Mouse (Mus musculus): ENCODE results near the gene Gm45234. TPM values are rescaled to one million over a fixed set of nuclear protein-coding genes. Genes with fewer than 3 reads are reported as not detected.

Gene Gm45234
- total RNA-seq, 2 experiments from 2014 or later: not detected

DNA sequence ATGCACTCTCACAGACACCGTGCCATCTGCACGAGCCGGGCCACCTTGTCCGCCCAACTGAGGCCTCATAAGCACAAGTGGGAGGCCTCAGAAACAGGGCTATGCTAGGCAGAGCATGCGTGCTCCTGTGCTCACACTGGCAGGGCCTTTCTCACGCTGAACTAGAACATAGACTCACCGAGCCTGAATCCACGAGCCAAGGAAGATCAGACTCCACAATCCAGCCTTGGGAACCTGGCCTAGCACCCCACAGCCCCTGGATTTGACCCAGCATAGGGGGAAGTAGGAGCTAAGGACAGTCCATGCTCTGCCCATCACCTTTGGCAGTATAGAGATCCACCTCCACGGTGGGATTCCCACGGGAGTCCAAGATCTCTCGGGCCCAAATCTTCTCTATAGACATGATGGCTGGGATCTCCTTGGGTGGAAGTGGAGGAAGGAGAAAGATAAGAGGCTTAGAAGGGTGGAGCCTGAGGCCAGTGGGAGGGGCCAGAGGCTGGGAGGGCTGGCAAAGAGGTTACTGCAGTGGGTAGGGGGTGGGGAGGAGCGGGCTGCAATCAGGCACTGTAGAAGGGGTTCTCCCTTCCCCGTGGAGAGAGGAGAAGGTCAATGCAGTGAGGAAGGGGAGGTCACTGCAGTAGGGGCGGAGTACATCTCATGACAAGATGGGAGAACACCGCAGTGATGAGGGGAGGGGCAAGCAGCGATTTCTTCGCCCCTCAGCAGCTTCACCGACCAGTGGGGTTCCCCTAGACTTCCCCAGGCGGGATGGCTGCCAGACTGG, 12.3 kb upstream of the Gm45234 start:
- DNase-seq (ENCODE audit: low spot score in 2 of 2): peak; percentile 56 to 66

- no peak for DNase-seq (ENCODE audit: low spot score in 2 of 2)
These were observed 11.7 kb upstream of the Gm45234 start for GRCm38 (mm10) chr6:124767536-124767919.

- DNase-seq (ENCODE audit: low spot score in 2 of 2): no peak
These were observed 10.1 kb upstream of the Gm45234 start for GRCm38 (mm10) chr6:124765951-124766350.

GRCm38 (mm10) chr6:124759259-124759658, 3.4 kb upstream of the Gm45234 start:
- peak; percentile 83 to 85 for DNase-seq (ENCODE audit: low spot score in 2 of 2)

DNA sequence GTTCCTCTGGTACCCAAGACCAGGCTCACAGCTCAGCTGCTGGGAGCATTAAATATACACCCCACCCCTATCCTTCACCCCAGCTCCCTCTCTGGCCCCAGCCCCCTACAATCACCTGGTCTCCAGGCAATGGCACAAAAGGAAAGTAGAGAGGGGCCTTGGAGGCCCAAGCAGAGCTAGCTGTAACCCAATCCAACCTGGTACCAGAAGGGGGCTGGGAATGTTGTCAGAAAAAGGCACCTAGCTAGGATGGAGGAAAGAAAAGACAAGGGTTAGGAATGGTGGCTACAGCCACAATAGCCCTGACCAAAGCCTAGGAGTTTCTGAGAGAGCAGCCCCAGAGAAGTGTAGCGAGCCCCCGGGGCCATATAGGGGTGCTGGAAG, 3.0 kb upstream of the Gm45234 start:
- DNase-seq (ENCODE audit: low spot score in 2 of 2): no peak

- DNase-seq (ENCODE audit: low spot score in 2 of 2): peak; percentile 64 to 76
These were observed 2.4 kb upstream of the Gm45234 start for GRCm38 (mm10) chr6:124757909-124758848.

GRCm38 (mm10) chr6:124757351-124757880, 1.6 kb upstream of the Gm45234 start:
- DNase-seq (ENCODE audit: low spot score in 2 of 2): no peak

DNA sequence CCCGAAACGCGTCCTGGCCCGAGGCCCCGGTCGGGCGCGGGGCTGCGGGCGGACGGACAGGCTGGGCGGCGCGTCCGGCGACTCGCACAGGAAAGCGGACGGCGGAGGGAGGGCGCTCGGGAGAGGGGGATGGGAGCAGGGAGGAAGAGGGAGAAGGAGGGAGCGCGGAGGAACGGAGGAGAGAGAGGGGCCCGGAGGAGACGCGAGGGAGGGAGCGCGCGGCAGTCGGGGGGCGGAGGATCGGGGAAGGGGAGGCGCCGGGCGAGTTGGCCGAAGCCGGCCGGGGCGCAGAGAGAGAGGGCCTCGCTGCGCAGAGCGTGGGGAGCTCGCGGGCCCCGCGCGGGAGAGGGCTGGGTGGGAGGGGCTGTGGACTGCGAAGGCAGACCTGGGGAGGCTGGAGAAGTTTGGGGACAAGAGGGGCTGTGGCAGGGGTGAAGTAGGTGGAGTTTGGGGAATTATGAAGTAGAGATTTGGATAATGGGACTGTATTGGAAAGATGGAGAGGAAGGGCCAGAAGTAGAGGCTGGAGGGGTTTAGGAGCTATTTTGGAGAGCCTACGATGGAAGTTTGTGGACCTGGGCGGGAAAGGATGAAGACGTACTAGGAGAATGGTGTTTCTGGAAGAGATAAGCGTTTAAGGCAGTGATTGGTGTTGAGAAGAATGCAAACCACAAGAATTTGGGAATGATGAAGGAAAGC, 980 bp upstream of the Gm45234 start:
- peak; percentile 82 to 87 for DNase-seq (ENCODE audit: low spot score in 2 of 2)

GRCm38 (mm10) chr6:124755306-124755705, 515 bp downstream of the Gm45234 start:
- no peak for DNase-seq (ENCODE audit: low spot score in 2 of 2)

DNA sequence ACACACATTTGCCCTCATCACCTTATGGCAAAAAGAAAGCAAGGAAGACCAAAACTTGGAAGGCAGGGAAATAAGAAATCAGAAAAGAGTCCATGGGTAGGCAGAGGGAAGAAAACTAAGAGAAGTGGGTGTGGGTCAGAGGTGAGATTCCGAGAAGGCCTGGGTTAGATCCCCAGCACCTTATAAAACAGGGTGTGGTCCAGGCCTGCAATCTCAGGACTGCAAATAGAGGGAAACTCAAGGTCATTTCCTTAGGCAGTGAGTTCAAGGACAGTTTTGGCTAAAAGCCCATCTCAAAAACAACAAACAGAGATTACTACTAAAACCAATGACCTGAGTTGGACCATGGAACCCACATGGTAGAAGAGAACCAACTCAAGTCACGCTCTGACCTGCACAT, 2.0 kb downstream of the Gm45234 start:
- no peak for DNase-seq (ENCODE audit: low spot score in 2 of 2)

GRCm38 (mm10) chr6:124750405-124750804, 5.4 kb downstream of the Gm45234 start:
- DNase-seq (ENCODE audit: low spot score in 2 of 2): no peak

- peak in 1 of 2 experiments; percentile 32 for DNase-seq (ENCODE audit: low spot score in 2 of 2)
These were observed 8.9 kb downstream of the Gm45234 start for GRCm38 (mm10) chr6:124746654-124747632.

DNA sequence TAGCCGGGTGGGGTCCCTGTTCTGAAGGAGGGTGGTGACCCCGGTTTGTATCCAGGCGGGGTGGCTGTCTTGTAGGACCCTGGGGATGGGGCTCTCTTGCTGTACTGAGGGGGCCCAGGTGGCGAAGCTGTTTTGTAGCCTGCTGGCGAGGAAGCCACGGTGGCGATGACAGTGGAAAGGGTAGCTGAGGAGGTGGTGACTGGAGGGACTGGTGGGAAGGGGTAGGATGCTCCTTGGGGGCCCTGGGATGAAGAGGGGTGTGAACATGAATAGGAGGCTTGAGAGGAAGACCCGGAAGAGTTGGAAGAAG, 9.6 kb downstream of the Gm45234 start:
- no peak for DNase-seq (ENCODE audit: low spot score in 2 of 2)

DNA sequence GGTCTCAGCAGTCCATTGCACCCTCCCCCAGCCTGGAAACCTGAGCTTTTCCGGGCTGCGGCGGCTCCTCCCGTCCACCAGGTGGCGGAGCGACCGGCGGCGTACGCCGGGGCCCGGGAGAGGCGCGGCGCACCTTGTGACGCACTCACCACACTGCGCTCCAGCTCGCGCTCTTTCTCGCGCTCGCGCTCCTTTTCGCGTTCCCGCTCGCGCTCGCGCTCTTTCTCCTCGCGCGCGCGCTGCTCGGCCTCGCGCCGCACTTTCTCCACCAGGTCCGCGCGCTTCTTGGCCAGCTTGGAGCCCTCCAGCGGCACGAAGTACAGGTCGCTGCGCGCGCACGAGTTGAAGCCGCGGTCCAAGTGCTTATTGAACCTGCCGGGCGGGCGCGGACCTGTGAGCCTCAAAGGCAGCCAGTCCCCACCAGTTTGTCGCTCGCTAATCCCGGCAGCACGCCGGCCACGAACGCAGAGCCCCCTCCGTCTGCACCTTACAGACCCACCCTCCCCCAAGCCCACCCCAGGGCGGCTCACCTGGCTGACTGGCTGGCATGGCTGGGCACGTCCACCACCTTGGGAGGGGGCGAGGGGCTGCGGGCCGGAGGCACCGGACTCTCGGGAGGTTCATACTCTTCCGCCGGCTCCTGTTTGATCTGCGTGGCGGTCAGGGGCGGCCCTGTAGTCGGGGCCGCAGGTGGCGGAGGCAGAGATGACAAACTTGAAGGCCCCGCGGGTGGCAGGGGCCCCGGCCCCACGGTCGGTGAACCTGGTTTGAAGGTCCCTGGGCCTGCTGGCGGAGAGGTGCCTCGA, 10.1 kb downstream of the Gm45234 start:
- peak; percentile 94 to 96 for DNase-seq (ENCODE audit: low spot score in 2 of 2)

GRCm38 (mm10) chr6:124744755-124745321, 11.0 kb downstream of the Gm45234 start:
- DNase-seq (ENCODE audit: low spot score in 2 of 2): no peak

- DNase-seq (ENCODE audit: low spot score in 2 of 2): no peak
These were observed 12.2 kb downstream of the Gm45234 start for GRCm38 (mm10) chr6:124743647-124744046.

DNA sequence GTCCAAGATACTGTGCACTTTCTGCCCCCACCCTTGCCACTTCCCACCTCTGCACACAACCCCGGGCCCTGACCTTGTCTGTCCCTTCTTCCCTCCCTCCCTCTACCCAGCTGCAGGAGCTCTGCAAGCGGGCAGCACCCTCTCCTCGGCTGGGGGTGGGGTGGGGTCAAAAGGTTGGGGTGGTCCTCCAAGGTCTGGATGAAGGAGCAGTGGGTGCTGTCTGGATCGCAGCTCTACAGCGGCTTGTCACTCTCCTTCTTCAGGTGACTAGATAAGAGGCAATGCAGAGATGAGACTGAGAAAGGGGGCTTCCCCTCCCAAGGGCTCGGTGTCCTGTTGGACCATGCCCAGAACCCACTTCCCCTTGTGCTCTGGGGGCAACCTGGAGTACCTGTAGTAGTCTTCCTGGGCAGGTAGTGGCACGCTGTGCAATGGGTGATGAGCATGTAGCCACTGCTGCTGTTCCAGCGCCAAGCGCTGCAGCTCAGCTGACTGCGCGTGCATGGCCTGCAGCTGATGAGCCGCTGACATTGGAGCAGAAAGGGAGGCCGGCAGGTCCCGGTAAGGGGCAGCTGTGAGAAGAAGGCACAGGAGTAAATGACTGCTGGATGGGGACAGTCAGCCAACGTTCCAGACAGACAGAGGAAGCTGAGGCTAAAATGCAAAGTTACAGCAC, 12.8 kb downstream of the Gm45234 start:
- DNase-seq (ENCODE audit: low spot score in 2 of 2): no peak

GRCm38 (mm10) chr6:124741842-124742241, 14.0 kb downstream of the Gm45234 start:
- no peak for DNase-seq (ENCODE audit: low spot score in 2 of 2)
